Mouse (Mus musculus) heart, adult 2 months (tissue): ENCODE measurements around the gene Myh7. TPM values are rescaled to one million over a fixed set of nuclear protein-coding genes. Genes with fewer than 3 reads are reported as not detected.

Experiments
- DNase-seq, 2 experiments: peaks; one replicate each; pipeline ENCODE4 v3.0.0; 2021
- H3K27ac ChIP-seq: fragments of 200-600 bp; 2 replicates; pipeline ENCODE4 v1.8.1; 2022
- H3K27me3 ChIP-seq: fragments of 200-500 bp; 2 replicates; pipeline ENCODE4 v1.6.1; 2012; ENCODE audit warnings: mild to moderate bottlenecking, low read length, inconsistent platforms, mixed read lengths; ENCODE audit not compliant: control insufficient read depth, insufficient read depth
- H3K36me3 ChIP-seq: fragments of 200-500 bp; 2 replicates; pipeline ENCODE4 v1.6.1; 2012; ENCODE audit warnings: low read length, inconsistent platforms; ENCODE audit not compliant: control insufficient read depth, insufficient read depth
- H3K4me1 ChIP-seq: fragments of 200-500 bp; 2 replicates; pipeline ENCODE4 v1.6.1; 2011; ENCODE audit warnings: low read length; ENCODE audit not compliant: control insufficient read depth, insufficient read depth
- H3K4me3 ChIP-seq: fragments of 200-600 bp; 2 replicates; pipeline ENCODE4 v1.8.1; 2022
- H3K79me2 ChIP-seq: fragments of 200-500 bp; replicated peaks from 2 replicates; pipeline ENCODE4 v1.6.1; 2012; ENCODE audit warnings: mild to moderate bottlenecking, inconsistent platforms, low read length, moderate library complexity, mixed read lengths; ENCODE audit not compliant: control insufficient read depth, insufficient read depth
- H3K9ac ChIP-seq: fragments of 200-500 bp; 2 replicates; pipeline ENCODE4 v1.6.1; 2012; ENCODE audit warnings: low read depth, mild to moderate bottlenecking, control low read depth, inconsistent platforms, low read length, mixed read lengths
- CTCF ChIP-seq: fragments of 200-600 bp; IDR thresholded peaks from 2 replicates; pipeline ENCODE4 v1.8.1; 2022; ENCODE audit warnings: antibody characterized with exemption, mild to moderate bottlenecking, moderate library complexity
- EP300 ChIP-seq: fragments of 200-500 bp; IDR thresholded peaks from 2 replicates; pipeline ENCODE4 v1.6.1; 2011; ENCODE audit warnings: low read depth, low read length, control low read depth; ENCODE audit not compliant: insufficient read depth
- POLR2A ChIP-seq: fragments of 200-500 bp; IDR thresholded peaks from 2 replicates; pipeline ENCODE4 v1.6.1; 2011; ENCODE audit warnings: mild to moderate bottlenecking, low read depth, low read length, control low read depth; ENCODE audit not compliant: insufficient read depth
- WGBS: fragments of 180-500 bp; shearing (Covaris S2); methylation state at CpG from one replicate; pipeline ENCODE4 v1.1.7; 2018; 5-methylcytosine and 5-hydroxymethylcytosine counted together
- intact Hi-C: fragments of 180-260 bp; cut with DNase I; formaldehyde crosslinking; loops from one replicate; pipeline ENCODE4 v1.15.1; 2025
- polyA plus RNA-seq: library from polyadenylated mRNA; depleted of rRNA; stranded (reverse); fragments of >200 nt; gene quantifications from 2 replicates; pipeline ENCODE4 v1.2.3, GENCODE M21; 2012
- total RNA-seq, 2 experiments: library from RNA; stranded (reverse); gene quantifications; 2 replicates each; pipeline ENCODE4 v1.2.3; 2021

The Myh7 gene
- total and polyA plus RNA-seq, 3 experiments: 29.5 to 2,240 (median 1,935) TPM

DNA sequence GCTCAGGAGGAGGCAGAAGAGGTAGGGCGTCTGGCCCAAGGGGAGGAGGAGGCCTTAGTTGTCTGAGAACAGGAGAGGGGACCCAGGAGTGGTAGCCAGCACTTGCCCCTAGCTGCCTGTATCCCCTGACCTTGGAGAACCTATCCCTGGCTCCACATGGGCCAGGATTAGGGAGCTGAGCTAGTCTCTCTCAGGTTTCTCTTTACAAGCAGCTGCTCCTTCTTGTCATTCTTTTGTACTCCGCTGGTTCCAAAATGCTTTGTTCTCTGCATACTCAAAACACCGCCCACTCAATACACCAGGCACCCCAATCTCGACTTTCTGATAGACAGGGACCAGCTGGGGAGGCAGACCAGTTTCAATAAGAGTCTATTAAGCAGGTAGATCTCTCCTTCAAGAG is 2.9 kb upstream of the Myh7 start:
- Histone ChIP-seq H3K4me3 (no peak overlapping the region), H3K4me1 (no peaks in the 10 kb centered on the region; the same call in 1 of the 2 replicates), H3K36me3 (no peaks in the 10 kb centered on the region), H3K9ac (no peak overlapping the region), H3K79me2 (no peaks in the 10 kb centered on the region), H3K27ac (peak overlapping the region; percentile 75), H3K27me3 (no peaks in the 10 kb centered on the region)
- 46% methylated on average over 4 of the region's 4 CpGs for WGBS
- intact Hi-C loops: no loop called here
- no peak for DNase-seq
- TF ChIP-seq POLR2A: peak; percentile 40; the same call in 1 of the 2 replicates
- no peak for TF ChIP-seq CTCF

GRCm38 (mm10) chr14:54996793-54997192 is 2.4 kb upstream of the Myh7 start:
- Histone ChIP-seq H3K36me3 (no peaks in the 10 kb centered on the region), H3K27me3 (no peaks in the 10 kb centered on the region), H3K4me3 (no peak overlapping the region), H3K9ac (0 out of 2 replicates have a peak overlapping the region, but pooled peaks have one; percentile 30), H3K79me2 (no peaks in the 10 kb centered on the region), H3K27ac (peak overlapping the region; percentile 75), H3K4me1 (no peaks in the 10 kb centered on the region; the same call in 1 of the 2 replicates)
- 45% methylated on average over 9 of the region's 9 CpGs for WGBS
- no peak for DNase-seq
- TF ChIP-seq CTCF (no peak), POLR2A (peak; percentile 65), EP300 (peak; percentile 87)
- intact Hi-C loops: no loop called here

GRCm38 (mm10) chr14:54995457-54996138 is 1.2 kb upstream of the Myh7 start:
- intact Hi-C loops: no loop called here
- H3K79me2 ChIP-seq: no peaks in the 10 kb centered on the region
- H3K4me1 ChIP-seq: no peaks in the 10 kb centered on the region; the same call in 1 of the 2 replicates
- peak overlapping the region; percentile 75; the same call in 1 of the 2 replicates for H3K27ac ChIP-seq
- no peaks in the 10 kb centered on the region for H3K36me3 ChIP-seq
- H3K9ac ChIP-seq: no peak overlapping the region
- no peak for DNase-seq
- TF ChIP-seq EP300 (peak; percentile 49; the same call in 1 of the 2 replicates), CTCF (no peak), POLR2A (peak; percentile 74)
- 36% methylated on average over 14 of the region's 14 CpGs for WGBS
- no peak overlapping the region for H3K4me3 ChIP-seq
- no peaks in the 10 kb centered on the region for H3K27me3 ChIP-seq

- no peaks in the 10 kb centered on the region for H3K27me3 ChIP-seq
Measured at GRCm38 (mm10) chr14:54994869-54995186, 402 bp upstream of the Myh7 start.

GRCm38 (mm10) chr14:54993636-54994035 is 790 bp downstream of the Myh7 start:
- H3K36me3 ChIP-seq: no peaks in the 10 kb centered on the region
- WGBS: 36% methylated on average over 10 of the region's 10 CpGs
- no peaks in the 10 kb centered on the region for H3K79me2 ChIP-seq
- DNase-seq: no peak
- H3K27ac ChIP-seq: peak overlapping the region; percentile 13; the same call in 1 of the 2 replicates
- no peak overlapping the region for H3K9ac ChIP-seq
- no peak overlapping the region for H3K4me3 ChIP-seq
- intact Hi-C loops: no loop called here
- TF ChIP-seq EP300 (peak; percentile 78; the same call in 1 of the 2 replicates), CTCF (no peak), POLR2A (peak; percentile 70; the same call in 1 of the 2 replicates)
- H3K27me3 ChIP-seq: no peaks in the 10 kb centered on the region
- no peaks in the 10 kb centered on the region; the same call in 1 of the 2 replicates for H3K4me1 ChIP-seq

More at GRCm38 (mm10) chr14:54994869-54995186, 402 bp upstream of the Myh7 start:
- no peak overlapping the region for H3K4me3 ChIP-seq
- no peaks in the 10 kb centered on the region; the same call in 1 of the 2 replicates for H3K4me1 ChIP-seq
- H3K9ac ChIP-seq: 0 out of 2 replicates have a peak overlapping the region, but pooled peaks have one; percentile 26
- peak in 1 of 2 experiments; percentile 47 for DNase-seq
- TF ChIP-seq POLR2A (peak; percentile 84), CTCF (no peak), EP300 (peak; percentile 89)
- no peaks in the 10 kb centered on the region for H3K36me3 ChIP-seq
- peak overlapping the region; percentile 53 for H3K27ac ChIP-seq
- intact Hi-C loops: no loop called here
- no peaks in the 10 kb centered on the region for H3K79me2 ChIP-seq

DNA sequence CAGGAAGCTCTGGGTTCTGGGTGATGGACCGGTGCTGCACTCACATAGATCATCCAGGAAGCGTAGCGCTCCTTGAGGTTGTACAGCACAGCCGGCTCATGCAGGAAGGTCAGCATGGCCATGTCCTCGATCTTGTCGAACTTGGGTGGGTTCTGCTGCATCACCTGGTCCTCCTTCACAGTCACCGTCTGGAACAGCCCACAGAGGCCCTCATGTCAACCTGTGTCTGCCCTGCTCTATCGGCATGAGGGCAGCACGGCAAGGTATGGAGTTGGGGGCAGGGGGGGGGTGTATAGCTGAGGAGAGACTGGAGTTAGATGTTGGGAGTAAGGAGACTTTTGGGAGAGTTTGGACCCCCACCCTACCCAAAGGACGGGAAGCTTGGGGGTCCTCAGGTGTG is 2.2 kb downstream of the Myh7 start:
- no peak for DNase-seq
- TF ChIP-seq EP300: peak; percentile 86
- TF ChIP-seq CTCF: no peak
- TF ChIP-seq POLR2A: peak; percentile 74
- WGBS: 64% methylated on average over 10 of the region's 10 CpGs
- intact Hi-C loops: no loop called here
- Histone ChIP-seq H3K27ac (no peak overlapping the region; the same call in 1 of the 2 replicates), H3K4me1 (no peaks in the 10 kb centered on the region; the same call in 1 of the 2 replicates), H3K9ac (no peak overlapping the region), H3K36me3 (no peaks in the 10 kb centered on the region), H3K27me3 (no peaks in the 10 kb centered on the region), H3K4me3 (no peak overlapping the region), H3K79me2 (no peaks in the 10 kb centered on the region)
